Mouse (Mus musculus) limb, embryonic 15.5 days (tissue): ENCODE results near the gene Nt5c3b. TPM values are rescaled to one million over a fixed set of nuclear protein-coding genes. Genes with fewer than 3 reads are reported as not detected.
A peak's percentile ranks its signal among the peaks of the same experiment; 100 is the strongest.

Source experiments
- ATAC-seq: fragments of 200-750 bp; cut with Nextera tagmentation; 2 replicates; pipeline ENCODE4 v1.8.0; 2017; ENCODE audit warnings: low read depth, moderate TSS enrichment; ENCODE audit not compliant: insufficient number of reproducible peaks, low FRiP score, low TSS enrichment
- H3K27ac ChIP-seq: fragments of 300-500 bp; sonication (generic); 2 replicates; pipeline ENCODE4 v1.5.1; 2015; ENCODE audit warnings: moderate library complexity, mild to moderate bottlenecking, inconsistent platforms
- H3K27me3 ChIP-seq: fragments of 300-500 bp; sonication (generic); 2 replicates; pipeline ENCODE4 v1.6.1; 2015; ENCODE audit warnings: inconsistent platforms
- H3K36me3 ChIP-seq: fragments of 300-500 bp; sonication (generic); 2 replicates; pipeline ENCODE4 v1.6.1; 2015; ENCODE audit warnings: inconsistent platforms
- H3K4me1 ChIP-seq: fragments of 300-500 bp; sonication (generic); 2 replicates; pipeline ENCODE4 v1.6.1; 2015; ENCODE audit warnings: inconsistent platforms
- H3K4me2 ChIP-seq: fragments of 300-500 bp; sonication (generic); 2 replicates; pipeline ENCODE4 v1.6.1; 2015; ENCODE audit warnings: mild to moderate bottlenecking, inconsistent platforms
- H3K4me3 ChIP-seq: fragments of 300-500 bp; sonication (generic); 2 replicates; pipeline ENCODE4 v1.5.1; 2015; ENCODE audit warnings: mild to moderate bottlenecking, inconsistent platforms
- H3K9ac ChIP-seq: fragments of 300-500 bp; sonication (generic); 2 replicates; pipeline ENCODE4 v1.6.1; 2015; ENCODE audit warnings: inconsistent platforms
- H3K9me3 ChIP-seq: fragments of 300-500 bp; sonication (generic); 2 replicates; pipeline ENCODE4 v1.6.1; 2016; ENCODE audit warnings: inconsistent platforms
- WGBS: fragments of 180-500 bp; shearing (Covaris S2); methylation state at CpG from one replicate; pipeline ENCODE4 v1.1.7; 2015; 5-methylcytosine and 5-hydroxymethylcytosine counted together
- polyA plus RNA-seq: library from polyadenylated mRNA; unstranded; fragments of >200 nt; fragmentation: Nextera tagmentation; extraction: Ambion mirVana; gene quantifications from 2 replicates; pipeline ENCODE4 v1.2.1, GENCODE M21; 2015

Gene Nt5c3b
- 137 and 141 TPM in 2 replicates for polyA plus RNA-seq

DNA sequence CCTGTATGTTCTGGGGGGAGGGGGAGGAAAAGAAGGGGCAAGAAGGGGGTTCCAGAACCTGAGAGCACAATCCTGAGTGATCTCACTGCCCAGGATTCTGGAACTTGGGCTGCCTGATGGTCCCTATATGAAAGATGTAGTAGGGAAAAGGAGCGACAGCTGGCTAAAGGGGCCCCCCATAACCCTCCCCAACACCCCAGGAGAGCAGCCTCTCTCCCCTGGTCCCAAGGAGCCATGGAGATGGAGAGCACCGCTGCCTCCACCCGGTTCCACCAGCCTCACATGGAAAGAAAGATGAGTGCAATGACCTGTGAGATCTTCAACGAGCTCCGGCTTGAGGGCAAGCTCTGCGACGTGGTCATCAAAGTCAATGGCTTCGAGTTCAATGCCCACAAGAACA is at the start of gene Nt5c3b, which contains the start of gene Klhl10:
TSS of gene Nt5c3b (minus strand) at position 12 of the 400 bp plus-strand sequence.
TSS of gene Klhl10 (plus strand) at position 121 of the 400 bp plus-strand sequence.
- ATAC-seq, result no peak

DNA sequence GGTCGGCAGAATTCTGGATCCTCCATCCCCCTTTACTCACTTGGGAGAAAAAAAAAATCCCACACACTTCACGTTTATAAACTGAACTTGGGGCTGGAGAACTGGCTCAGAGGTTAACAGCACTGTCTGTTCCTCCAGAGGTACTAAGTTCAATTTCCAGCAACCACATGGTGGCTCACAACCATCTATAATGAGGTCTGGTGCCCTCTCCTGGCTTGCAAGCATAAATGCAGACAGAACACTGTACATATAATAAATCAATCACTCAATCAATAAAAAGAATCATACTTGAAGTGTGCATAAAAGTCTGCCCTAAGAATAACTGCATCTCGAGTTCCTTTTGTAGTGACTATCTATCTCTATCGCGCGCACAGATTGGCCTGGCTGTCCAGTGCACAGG is 49.3 kb upstream of the Nt5c3b start:
- H3K27me3 ChIP-seq, result no peaks in the 10 kb centered on the region
- no peak for ATAC-seq

More for the DNA sequence above, at the start of gene Nt5c3b, which contains the start of gene Klhl10:
- no peaks in the 10 kb centered on the region for H3K9me3 ChIP-seq
- peaks cover 18% of the 10 kb centered on the region for H3K36me3 ChIP-seq
- peaks cover 13% of the 10 kb centered on the region for H3K4me1 ChIP-seq
- H3K27me3 ChIP-seq, result no peaks in the 10 kb centered on the region
- peak within 1 kb of the TSS; percentile 83 for H3K4me3 ChIP-seq
- H3K27ac ChIP-seq, result peak within 1 kb of the TSS; percentile 76
- H3K4me2 ChIP-seq, result peak within 1 kb of the TSS; percentile 68
- peak within 1 kb of the TSS; percentile 96 for H3K9ac ChIP-seq
- 88% methylated on average over 8 of the region's 8 CpGs for WGBS

DNA sequence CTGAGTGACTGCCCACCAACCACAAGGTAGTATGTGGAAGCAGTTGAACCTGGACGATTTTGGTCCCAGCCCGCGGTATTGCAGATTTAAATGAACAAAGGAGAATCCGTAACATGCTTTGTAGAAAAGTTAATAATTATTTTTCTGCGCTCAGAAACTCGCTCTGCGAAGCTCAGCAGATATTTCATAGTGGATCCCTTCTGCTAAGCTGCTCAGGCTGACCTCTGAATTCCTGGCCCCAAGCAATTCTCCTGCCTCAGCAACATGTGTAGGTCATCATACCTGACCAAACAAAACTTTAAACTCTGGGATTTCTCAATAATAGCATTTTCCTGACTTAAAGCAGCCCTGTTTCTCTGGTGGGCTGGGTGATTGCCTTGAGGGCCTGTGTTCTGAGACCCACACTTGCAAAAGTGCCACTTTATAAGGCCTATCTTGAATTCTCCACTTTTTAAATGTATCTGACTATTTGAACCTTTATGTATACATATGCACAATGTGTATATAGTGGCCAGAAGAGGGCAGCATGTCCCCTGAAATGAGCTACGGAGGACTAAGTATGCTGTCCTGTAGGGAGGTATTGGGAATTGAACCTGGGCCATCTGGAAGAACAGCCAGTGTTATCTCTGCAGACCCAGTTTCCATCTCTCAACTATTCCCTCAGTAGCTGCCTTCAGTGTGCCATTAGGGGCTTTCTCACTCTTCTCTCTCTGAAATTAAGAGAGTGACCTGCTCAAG is 44.4 kb upstream of the Nt5c3b start:
- Histone ChIP-seq H3K27me3 (no peaks in the 10 kb centered on the region), H3K36me3 (peaks cover 92% of the 10 kb centered on the region), H3K27ac (no peak overlapping the region), H3K4me2 (no peak overlapping the region), H3K9ac (no peak overlapping the region), H3K4me1 (no peaks in the 10 kb centered on the region), H3K4me3 (no peak overlapping the region), H3K9me3 (no peaks in the 10 kb centered on the region)
- no peak for ATAC-seq
- 87% methylated on average over 8 of the region's 8 CpGs for WGBS

More for the DNA sequence above, 49.3 kb upstream of the Nt5c3b start:
- Histone ChIP-seq H3K9me3 (no peaks in the 10 kb centered on the region), H3K4me1 (no peaks in the 10 kb centered on the region), H3K27ac (no peak overlapping the region), H3K4me2 (no peak overlapping the region), H3K36me3 (peaks cover 91% of the 10 kb centered on the region), H3K4me3 (no peak overlapping the region), H3K9ac (no peak overlapping the region)
- WGBS, result 86% methylated on average over 6 of the region's 6 CpGs

DNA sequence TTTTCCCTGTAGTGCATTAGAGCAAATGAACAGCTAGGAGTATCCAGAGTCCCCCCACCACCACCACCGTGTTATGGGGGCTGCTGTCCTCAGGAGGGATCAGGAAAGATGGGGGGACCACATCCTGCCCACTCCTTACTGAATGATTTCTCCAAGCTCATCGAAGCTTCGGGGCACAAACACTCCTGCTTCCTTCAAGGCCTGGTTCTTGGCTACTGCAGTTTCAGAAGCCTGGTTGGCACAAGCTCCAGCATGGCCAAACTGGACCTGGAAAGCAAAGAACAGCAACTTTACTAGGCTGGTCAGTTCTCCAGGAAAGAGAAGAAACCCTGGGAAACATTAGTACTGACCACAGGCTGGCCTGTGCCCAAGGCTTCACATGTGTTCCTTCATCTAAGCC is 42.9 kb upstream of the Nt5c3b start:
- 94% methylated on average over 3 of the region's 3 CpGs for WGBS
- no peaks in the 10 kb centered on the region for H3K27me3 ChIP-seq
- ATAC-seq, result no peak
- no peak overlapping the region for H3K27ac ChIP-seq
- no peak overlapping the region for H3K9ac ChIP-seq
- H3K9me3 ChIP-seq, result no peaks in the 10 kb centered on the region
- no peak overlapping the region for H3K4me2 ChIP-seq
- no peak overlapping the region for H3K4me3 ChIP-seq
- no peaks in the 10 kb centered on the region for H3K4me1 ChIP-seq
- peaks cover 92% of the 10 kb centered on the region for H3K36me3 ChIP-seq

DNA sequence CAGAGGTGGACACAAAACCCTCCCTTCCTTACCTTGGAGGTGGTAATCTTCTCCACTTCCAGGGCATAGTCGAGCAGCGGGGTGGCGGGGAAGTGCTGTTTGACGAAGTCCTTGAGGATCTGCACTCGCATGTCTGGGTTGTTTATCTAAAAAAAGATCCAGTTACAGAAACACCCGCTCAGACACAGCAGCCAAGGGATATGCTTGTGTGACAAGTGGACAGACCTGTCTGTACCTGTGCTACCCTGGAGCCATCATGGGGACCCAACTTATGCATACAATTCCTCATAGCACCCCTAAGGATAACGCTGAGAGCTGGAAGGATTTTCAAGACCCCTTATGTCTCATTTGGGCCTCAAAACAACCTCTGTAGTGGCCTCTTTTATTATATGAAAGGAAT is 37.5 kb upstream of the Nt5c3b start:
- H3K4me1 ChIP-seq, result no peaks in the 10 kb centered on the region
- H3K9me3 ChIP-seq, result no peaks in the 10 kb centered on the region
- no peak overlapping the region for H3K4me2 ChIP-seq
- no peaks in the 10 kb centered on the region for H3K27me3 ChIP-seq
- no peak overlapping the region for H3K4me3 ChIP-seq
- no peak for ATAC-seq
- H3K27ac ChIP-seq, result no peak overlapping the region
- no peak overlapping the region for H3K9ac ChIP-seq
- WGBS, result 74% methylated on average over 7 of the region's 7 CpGs
- H3K36me3 ChIP-seq, result peaks cover 76% of the 10 kb centered on the region

DNA sequence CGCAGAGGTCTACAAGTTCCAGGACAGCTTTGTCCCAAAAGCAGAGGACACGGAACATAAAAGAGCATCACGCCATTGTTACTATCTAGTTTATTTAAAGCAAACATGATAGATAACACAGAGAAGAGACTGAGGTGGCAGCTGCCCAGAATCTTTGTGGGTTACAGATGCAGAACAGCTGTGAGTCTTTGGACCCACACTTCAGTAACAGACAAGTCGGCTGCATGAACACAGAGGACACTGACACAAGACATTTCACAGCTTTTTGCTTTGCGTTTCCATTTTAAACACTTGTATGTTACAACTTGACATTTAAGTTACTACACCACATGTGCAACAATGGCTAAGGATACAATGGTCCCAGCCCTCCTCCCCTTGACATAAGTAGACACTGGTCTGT is 34.7 kb upstream of the Nt5c3b start:
- H3K9me3 ChIP-seq, result no peaks in the 10 kb centered on the region
- H3K9ac ChIP-seq, result no peak overlapping the region
- H3K27me3 ChIP-seq, result no peaks in the 10 kb centered on the region
- WGBS, result 91% methylated on average over 5 of the region's 5 CpGs
- peaks cover 51% of the 10 kb centered on the region for H3K36me3 ChIP-seq
- H3K4me2 ChIP-seq, result no peak overlapping the region
- no peak for ATAC-seq
- H3K4me3 ChIP-seq, result no peak overlapping the region
- no peak overlapping the region for H3K27ac ChIP-seq
- H3K4me1 ChIP-seq, result peaks cover 2% of the 10 kb centered on the region

DNA sequence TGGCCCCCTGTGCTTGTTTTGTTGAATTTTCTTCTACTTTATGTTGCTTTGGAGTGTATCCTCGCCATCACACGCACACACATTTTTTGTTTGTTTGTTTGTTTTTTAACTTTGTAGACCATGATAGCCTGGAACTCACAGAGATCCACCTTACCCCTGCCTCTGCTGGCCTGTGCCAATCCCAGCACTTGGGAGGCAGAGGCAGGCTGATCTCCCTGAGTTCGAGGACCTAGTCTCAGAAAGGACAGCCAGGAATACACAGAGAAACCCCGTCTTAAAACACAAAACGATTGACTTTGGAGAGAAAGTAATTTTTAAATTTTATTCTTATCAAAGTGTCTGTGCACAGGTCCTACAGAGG is 31.3 kb upstream of the Nt5c3b start:
- Histone ChIP-seq H3K4me1 (peaks cover 18% of the 10 kb centered on the region), H3K4me3 (peak overlapping the region; percentile 93), H3K36me3 (peaks cover 18% of the 10 kb centered on the region), H3K4me2 (peak overlapping the region; percentile 76; the same call in 1 of the 2 replicates), H3K27ac (0 out of 2 replicates have a peak overlapping the region, but pooled peaks have one; percentile 57), H3K9ac (no peak overlapping the region), H3K27me3 (no peaks in the 10 kb centered on the region), H3K9me3 (no peaks in the 10 kb centered on the region)
- WGBS, result 35% methylated on average over 5 of the region's 5 CpGs
- ATAC-seq, result no peak

DNA sequence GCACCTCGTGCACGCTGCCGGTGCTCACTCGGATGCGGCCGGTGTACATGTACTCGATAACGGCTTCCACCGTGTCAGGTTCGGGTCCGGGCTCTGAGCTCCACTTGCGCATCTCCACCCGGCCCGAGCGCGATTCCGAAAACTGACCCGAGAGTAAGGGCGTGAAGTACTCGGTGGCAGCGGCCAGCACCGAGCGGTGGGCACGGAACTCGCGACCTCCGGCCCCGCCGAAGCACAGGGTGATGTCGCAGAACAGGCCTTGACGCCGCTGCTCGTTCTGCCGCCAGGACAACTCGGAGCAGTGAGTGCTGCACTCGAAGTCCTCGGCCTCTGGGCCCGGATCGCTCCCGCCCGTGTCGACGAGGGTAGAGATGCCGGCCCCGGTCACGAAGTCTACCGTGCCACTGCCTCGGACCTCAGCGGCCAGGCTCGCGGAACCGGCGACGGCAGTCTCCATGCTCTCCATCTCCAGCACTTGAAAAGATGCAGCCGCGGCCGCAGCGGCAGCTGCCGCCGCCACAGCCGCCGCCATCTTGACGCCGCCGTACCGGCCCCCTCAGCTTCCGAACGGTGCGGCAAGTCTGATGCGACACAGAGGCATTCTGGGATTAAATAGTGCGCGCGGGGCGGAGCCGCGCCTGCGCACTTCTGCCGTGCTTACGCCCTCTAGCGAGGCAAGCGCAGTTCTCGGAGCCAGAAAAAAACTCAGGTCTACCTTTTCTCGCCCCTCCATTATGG is 30.8 kb upstream of the Nt5c3b start, which contains the start of gene Klhl11:
TSS of gene Klhl11 (minus strand) at position 545 of the 738 bp plus-strand sequence.
- H3K27ac ChIP-seq, result peak within 1 kb of the TSS; percentile 87
- H3K9ac ChIP-seq, result peak within 1 kb of the TSS; percentile 93
- no peaks in the 10 kb centered on the region for H3K27me3 ChIP-seq
- no peaks in the 10 kb centered on the region for H3K9me3 ChIP-seq
- H3K4me2 ChIP-seq, result peak within 1 kb of the TSS; percentile 76
- H3K36me3 ChIP-seq, result peaks cover 16% of the 10 kb centered on the region
- peak; percentile 91 for ATAC-seq
- peak within 1 kb of the TSS; percentile 93 for H3K4me3 ChIP-seq
- under 1% methylated on average over 83 of the region's 83 CpGs for WGBS
- H3K4me1 ChIP-seq, result peaks cover 18% of the 10 kb centered on the region

DNA sequence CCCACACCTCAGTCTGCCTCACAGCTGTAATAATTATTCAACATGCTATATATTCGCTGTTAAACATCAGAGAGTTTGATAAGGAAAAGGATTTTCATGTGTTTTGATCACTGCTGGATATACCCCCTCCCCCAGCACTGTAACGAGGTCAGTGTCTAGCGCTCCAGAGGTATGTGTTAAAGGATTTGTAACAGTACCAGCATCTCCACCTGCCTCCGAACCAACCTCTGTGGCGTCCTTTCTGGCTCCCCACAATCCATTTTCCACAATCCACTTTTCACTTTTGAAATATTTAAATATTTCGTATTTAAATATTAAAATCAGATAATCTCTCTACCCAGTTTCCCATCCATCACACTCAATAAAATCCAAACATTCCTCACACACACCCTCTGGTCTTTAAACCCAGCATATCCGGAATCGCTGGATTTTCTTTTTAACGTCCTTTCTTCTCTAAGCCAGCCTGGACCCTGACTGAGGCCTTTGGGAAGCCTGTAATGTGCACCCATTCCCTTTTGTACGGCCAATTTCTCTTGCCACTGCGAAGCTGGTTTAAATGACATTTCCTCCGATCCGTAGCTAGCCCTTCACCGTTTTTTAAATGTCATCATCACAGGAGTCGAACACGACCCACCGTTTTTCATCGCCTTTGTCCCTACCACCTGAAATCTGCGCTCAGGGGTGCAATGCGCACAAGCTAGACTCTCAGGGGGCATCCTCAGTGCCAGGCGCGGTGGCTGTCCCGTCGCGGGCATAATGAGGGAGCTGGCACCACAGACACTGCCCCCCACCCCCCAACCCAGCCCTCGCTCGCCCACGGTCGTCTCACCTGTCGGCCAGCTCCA is 30.0 kb upstream of the Nt5c3b start:
- WGBS, result 4% methylated on average over 30 of the region's 30 CpGs
- ATAC-seq, result no peak
- H3K9ac ChIP-seq, result peak overlapping the region; percentile 93

DNA sequence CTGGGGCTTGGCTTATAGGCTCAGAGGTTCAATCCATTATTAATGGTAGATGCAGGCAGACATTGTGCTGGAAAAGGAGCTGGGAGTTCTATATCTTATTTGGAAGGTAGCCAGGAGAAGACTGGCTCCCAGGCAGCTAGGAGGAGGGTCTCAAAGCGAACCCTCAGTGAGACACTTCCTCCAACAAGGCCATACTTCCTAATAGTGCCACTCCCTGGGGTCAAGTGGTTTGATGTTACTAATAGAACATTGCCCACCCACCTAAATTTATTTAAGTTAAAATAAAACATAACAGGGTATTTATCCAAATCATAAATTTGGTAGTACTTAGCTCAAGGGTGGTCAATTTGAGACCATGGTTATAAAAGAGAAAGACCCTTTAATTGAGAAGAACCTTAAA is 24.2 kb upstream of the Nt5c3b start:
- H3K4me1 ChIP-seq, result peaks cover 12% of the 10 kb centered on the region
- ATAC-seq, result no peak
- peaks cover 24% of the 10 kb centered on the region for H3K36me3 ChIP-seq
- H3K9ac ChIP-seq, result no peak overlapping the region
- H3K4me2 ChIP-seq, result no peak overlapping the region
- H3K27ac ChIP-seq, result no peak overlapping the region
- H3K9me3 ChIP-seq, result no peaks in the 10 kb centered on the region
- H3K4me3 ChIP-seq, result no peak overlapping the region
- WGBS, result 77% methylated on average over 1 of the region's 1 CpGs
- no peaks in the 10 kb centered on the region for H3K27me3 ChIP-seq

More for the DNA sequence above, 30.0 kb upstream of the Nt5c3b start:
- peak overlapping the region; percentile 93 for H3K4me3 ChIP-seq
- no peaks in the 10 kb centered on the region for H3K9me3 ChIP-seq
- peaks cover 18% of the 10 kb centered on the region for H3K4me1 ChIP-seq
- H3K27ac ChIP-seq, result peak overlapping the region; percentile 87
- H3K36me3 ChIP-seq, result peaks cover 9% of the 10 kb centered on the region; the same call in 1 of the 2 replicates
- no peaks in the 10 kb centered on the region for H3K27me3 ChIP-seq
- peak overlapping the region; percentile 76 for H3K4me2 ChIP-seq

DNA sequence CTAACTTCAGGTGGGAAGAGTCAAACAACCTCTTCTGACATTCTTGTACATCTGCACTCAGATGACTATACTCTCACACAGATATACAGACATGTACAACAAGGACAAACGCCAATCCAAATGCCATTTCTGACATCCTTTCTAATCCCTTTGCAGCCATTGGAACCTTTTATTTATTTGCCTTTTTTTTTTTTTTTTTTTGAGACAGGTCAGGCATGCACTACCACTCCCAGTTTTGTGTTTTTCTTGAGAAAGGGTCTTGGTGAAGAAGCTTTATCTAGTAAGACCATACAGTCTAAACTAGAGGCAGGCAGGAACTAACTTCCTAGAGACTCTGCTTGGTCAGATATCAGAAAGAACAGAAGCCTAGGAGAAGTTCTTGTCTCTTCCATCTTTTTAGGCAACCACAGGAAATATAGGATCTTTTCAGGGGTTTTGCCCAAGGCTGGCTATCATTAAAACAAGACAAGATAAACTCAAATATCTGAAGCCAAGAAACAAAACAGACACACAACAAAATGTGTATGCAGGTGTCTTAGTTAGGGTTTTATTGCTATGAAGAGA is 23.7 kb upstream of the Nt5c3b start:
- Histone ChIP-seq H3K4me3 (no peak overlapping the region), H3K4me1 (peaks cover 6% of the 10 kb centered on the region), H3K27ac (no peak overlapping the region), H3K36me3 (peaks cover 24% of the 10 kb centered on the region), H3K9me3 (no peaks in the 10 kb centered on the region), H3K4me2 (no peak overlapping the region), H3K9ac (no peak overlapping the region), H3K27me3 (no peaks in the 10 kb centered on the region)
- 89% methylated on average over 1 of the region's 1 CpGs for WGBS
- ATAC-seq, result no peak
